Mouse (Mus musculus): ENCODE measurements around the gene Scamp4. TPM values are rescaled to one million over a fixed set of nuclear protein-coding genes. Genes with fewer than 3 reads are reported as not detected.
A peak's percentile ranks its signal among the peaks of the same experiment; 100 is the strongest.
"Not testable (repeated sequence)": the region's sequence is repeated elsewhere in the genome, so short reads cannot be mapped to it uniquely, and the experiment has no call there.

Gene Scamp4
- total RNA-seq, 2 experiments from 2014 or later = 15.9 to 27.2 TPM

DNA sequence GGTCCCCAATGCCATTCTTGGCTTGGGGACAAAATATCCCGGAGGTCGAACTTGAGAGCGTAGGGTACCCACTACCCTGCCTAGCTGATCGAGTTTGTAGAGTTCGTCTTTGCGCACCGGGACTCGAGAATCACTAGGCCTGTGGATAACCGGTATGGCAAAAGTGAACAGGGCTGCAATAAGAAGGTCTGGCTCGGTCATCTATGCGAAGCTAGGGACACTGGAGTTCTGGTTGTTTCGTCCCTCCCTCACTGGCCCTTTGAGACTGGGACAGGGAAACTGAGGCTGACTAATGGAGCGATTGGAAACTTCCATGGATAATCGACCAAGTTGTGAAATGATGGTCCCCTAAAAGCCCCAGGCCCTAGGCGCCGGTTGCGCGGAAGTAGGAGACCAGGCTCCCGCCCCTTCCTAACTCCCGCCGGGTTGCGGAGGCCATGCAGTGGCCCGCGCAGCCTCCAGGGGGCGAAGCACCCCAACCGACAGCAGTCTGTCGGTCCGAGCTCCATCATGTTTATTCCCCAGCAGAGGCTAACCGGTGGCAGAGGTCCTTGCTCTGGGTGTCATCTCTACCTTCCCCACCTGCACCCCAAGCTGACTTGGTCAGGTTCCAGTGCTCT lies 24.4 kb upstream of the Scamp4 start:
- peak; percentile 51 for ATAC-seq (replicated peaks; ENCODE audit: poor library complexity)

DNA sequence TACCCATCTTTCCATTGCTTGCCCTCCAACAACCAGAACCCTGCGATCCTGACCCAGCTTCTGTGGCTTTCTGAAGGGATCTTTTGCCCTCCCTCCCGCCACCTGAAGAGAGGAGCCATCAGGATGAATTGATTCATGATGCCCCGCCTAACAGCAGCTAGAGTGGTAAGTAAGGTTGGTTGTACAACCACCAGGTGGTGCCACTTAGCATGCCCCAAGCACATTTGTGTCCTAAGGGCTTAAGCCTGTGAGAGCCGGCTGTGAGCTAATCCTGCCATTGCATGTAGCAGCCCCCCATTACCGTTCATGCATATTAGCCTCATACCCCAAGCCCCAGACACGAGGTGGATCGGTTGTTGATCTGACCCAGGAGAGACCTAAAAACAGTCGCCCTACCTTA lies 23.8 kb upstream of the Scamp4 start:
- peak; percentile 51 for ATAC-seq (replicated peaks; ENCODE audit: poor library complexity)

DNA sequence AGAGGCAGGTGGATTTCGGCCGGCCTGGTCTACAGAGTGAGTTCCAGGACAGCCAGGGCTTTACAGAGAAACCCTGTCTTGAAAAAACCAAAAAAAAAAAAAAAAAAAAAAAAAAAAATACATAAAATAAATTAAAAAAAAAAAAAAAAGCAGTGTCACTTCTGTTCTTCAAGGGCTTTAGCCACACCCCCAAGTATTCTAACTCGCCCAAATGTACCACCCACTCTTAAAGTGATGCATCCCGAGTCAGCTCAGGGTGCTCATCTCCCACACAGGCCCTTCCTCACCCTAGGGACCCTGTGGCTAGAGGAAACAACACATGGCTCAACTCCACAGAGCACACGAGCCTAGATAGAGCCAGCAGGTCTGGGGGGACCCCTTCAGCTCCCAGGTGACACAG lies 19.6 kb upstream of the Scamp4 start:
- no peak for ATAC-seq (replicated peaks; ENCODE audit: poor library complexity)

DNA sequence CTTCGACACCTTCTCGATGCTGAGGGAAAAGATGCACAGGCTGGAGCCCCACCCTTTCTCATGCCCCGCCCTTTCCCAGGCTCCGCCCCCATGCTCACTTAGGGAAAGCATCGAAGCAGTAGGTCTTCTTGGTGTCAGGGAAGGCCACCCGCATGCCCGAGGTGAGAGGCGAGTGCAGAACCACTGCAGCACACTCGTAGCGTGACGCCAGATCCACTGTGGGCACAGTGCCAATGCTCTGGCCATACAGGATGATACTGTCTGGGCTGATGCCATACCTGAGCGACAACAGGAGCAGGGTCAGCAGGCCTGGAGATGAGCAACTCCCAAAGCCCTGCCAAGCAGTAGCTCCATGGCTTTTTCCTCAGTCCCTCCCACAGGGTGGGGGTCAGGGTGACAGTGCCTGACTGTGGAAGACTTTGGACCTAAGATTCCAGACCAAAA lies 18.6 kb upstream of the Scamp4 start:
- no peak for ATAC-seq (replicated peaks; ENCODE audit: poor library complexity)

DNA sequence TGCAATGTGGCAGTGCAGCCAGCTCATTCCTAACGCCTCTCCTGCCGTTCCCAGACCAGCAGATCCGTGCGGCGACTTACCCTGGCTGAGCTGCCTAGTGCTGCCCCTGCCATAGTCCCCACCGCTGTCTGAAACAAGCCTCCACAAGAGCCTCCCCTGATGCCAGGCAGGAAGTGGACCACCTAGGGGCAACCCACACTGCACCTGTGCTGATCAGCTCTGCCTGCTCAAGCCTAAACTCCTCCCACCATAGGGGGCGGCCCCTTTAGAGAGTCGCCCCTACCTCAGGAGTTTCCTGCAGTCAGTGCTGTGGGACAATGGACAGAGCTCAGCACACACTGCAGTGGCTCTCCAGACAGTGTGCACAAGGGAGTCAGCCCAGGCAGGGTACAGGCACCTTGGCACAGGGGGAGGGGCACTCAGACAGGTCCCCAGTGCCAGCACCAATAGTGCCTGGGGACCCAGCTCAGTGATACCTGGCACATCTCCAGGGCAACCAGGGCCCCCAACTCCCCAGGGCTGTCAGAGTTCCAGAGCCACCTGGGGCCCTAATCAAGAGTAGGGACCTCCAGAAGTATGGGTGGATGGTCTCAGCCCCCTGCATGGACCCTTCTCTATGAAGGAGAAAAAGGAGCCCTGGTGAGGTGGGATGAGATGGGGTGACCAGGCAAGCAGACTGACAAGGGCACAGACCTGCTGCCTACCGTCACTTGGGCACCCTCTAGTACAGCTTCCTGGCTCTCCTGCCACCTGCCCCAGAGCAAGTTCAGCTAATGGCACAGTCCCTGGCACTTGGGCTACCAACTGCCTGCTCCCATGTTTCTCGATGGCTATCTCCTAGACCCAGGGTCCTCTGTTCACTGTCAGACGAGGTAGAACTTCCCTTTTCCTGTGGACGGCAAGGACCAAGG lies 17.8 kb upstream of the Scamp4 start:
- ATAC-seq (replicated peaks; ENCODE audit: poor library complexity) = no peak

DNA sequence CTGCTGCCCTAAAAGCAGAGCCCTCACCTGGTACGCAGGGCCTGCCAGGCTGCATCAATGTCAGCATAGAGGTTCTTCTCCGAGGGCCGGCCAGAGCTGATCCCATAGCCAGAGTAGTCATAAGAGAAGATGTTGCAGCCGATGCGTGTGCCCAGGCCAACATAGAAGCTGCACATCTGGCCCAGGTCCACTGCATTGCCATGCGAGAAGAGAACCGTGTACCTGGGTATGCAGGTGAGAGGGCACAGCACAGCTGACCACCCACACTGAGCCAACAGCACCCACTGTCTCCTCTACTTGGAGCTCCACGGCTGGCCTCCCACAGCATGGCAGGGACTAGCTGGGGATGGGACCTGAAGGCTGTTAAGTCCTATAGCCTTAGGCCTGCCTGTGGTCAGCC lies 17.1 kb upstream of the Scamp4 start:
- no peak for ATAC-seq (replicated peaks; ENCODE audit: poor library complexity)

DNA sequence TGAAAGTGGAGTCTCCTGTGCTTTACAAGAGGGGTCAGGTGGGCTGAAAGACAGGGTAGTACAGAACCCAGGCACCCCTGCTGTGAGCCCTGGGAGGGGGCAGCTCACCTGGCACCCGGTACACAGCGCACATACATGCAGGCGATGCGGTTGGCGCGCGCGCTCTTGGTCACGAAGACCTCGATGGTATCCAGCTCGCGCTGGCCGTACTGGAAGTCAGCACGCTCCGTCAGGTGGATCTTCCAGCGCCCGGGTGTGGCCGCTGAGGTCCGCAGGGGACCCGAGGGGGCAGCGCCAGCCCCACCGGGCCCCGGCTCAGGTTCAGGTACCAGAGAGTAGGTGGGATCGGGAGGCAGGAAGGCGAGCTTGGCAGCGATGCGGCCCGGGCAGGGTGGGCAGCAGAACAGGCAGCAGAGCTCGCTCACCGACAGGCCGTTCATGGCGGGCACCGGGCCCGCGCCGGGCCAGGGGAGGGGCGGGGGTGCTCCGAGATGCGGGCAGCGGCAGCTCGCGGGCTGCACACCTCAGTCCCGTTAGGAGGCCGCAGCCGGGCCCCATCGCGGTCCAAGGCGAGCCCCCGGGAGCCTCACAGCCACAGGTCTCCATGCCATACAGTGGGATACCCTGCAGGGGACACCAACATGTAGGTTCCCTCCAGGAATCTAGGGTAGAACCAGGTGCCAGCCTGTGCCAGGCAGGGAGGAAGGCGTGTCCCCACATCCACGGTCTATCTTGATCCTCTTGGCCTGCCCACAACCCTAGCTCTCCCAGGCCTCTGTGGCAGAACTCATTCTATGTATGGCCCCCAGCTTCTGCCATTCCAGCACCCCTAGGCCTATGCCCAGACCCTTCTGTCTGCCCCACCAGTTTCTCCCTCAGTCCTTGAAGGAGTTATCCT lies 16.0 kb upstream of the Scamp4 start:
- ATAC-seq (replicated peaks; ENCODE audit: poor library complexity) = no peak

DNA sequence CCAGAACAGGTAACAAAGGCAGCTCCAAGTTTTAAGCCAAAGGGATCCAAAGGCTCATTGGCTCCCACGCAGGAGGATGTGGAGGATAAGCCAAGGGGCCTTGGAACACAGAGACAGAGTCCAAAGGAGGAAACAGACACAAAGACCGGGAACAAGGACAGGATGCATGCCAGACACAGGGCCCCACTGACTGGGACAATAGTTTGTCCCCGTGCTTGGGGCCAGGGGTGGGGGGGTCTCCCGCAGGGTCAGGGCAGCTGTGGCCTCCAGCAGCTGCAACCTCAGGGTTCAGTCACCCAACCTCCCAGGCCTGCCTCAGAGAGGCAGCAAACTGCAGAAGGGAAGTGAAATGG lies 15.4 kb upstream of the Scamp4 start:
- ATAC-seq (replicated peaks; ENCODE audit: poor library complexity) = no peak

DNA sequence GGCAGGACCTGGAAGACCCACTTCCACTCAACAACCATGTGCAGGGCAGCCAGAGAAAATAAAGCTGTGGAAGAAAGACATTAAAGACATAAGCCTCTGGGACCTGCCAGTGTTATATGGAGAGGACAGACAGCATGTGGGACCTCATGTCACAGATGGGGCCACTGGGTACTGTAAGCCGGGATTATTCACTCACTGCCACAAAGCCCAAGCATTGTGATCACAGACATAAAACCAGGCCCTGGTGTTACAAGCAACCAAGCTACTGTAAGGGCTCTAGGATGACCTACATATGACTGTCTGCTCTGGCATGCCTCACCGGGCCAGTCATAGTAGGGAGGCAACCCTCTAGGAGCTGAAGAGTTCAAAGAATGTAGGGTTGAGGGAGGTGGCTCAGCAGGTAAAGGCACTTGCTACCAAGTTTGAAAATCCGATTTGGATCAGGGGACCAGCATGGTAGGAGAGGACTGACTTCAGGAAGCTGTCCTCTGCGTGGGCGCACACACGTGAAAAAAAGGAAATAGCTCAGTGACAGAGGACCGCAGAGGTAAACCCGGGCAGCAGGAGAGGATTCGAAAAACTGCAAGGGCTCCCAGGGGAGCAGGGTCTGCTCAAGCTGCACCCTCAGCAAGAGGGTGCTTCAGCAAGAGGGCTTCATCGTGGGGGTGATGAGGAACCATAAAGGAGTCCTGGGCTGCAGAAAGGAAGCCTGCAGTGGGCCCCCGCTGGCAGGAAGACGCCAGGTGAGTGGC lies 13.4 kb upstream of the Scamp4 start:
- no peak for ATAC-seq (replicated peaks; ENCODE audit: poor library complexity)

DNA sequence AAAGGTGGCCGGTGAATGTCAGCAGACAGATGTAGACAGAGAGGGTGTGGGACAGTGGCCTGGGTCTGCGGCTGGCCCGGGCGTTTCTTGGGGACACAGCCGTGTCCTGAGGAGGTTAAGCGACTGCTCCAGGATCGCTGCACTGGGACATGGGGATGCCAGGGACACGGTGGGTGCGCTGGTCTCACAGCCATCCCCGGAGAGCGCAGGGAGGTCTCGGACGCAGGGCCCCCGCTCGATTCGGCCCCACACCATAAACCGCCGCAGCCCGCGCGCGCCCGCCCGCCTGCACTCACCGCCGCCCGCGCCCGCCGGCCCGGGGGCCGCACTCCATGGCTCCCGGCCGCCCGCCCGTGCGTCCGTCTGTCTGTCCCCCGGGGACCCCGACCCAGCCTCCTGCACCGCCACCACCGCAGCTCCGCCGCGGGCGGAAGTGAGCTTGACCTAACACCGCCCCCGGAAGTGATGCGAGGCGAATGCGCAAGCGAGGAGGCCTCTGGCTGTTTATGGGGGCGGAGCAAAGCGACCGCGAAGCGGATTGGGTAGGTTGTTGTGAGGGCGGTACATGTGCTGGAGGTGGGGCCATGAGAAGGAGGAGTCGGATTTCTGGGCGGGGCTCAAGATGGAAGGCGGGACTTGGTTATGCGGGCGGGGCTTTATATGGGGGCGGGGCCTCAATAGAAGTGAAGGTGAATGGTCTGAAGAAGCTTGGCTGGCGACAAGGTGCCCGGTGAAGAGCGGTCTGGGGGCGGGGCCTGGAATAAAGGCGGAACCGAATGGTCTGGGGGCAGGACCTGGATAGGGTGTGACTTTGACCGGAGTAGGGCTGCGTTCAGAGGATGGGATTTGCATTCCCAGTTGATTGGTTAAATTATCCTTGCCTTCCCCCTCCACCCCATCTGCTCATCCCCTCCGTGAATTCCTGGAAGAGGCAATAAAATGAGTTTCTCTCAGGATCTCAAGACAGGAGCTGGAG lies 12.5 kb upstream of the Scamp4 start, which contains the start of gene Abhd17a:
TSS of gene Abhd17a (minus strand) at position 463 of the 976 bp plus-strand sequence.
- peak; percentile 97 for ATAC-seq (replicated peaks; ENCODE audit: poor library complexity)

DNA sequence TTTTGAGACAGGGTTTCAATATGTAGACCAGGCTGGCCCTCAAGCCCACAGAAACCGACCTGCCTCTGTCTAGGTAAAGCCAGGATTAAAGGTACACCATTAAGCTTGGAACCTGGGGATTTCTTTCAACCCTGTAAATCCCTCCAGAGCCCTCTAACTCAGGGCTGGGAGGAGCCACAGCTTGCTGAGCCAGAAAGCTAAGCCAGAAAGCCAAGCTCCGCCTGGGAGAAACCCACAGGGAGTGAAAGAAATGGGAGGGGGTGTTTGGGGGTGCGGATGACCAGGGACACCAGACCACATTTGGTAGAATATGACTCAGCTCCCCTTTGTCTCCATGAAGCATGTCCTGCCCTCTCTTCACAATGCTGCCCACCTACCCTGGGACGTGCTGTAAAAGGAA lies 6.4 kb upstream of the Scamp4 start:
- ATAC-seq (replicated peaks; ENCODE audit: poor library complexity) = no peak

DNA sequence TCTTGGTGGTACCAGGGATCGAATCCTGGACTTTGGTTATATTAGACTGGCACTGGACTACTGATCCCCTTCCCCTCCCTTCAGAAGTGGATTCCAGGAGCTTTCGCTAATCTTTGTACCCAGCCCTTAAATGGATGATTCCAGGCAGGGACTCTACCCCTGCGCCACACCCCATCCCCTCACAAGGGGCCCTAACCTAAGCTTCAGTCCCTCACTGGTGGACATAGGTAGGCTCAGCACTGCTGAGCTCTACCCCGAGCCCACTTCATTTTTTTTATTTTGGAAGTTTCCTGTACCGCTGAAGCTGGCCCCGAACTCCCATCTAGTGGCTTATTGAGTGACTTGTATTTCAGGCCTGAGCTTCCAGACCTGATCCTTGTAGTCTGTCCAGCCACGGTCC lies 692 bp downstream of the Scamp4 start:
- no peak for ATAC-seq (replicated peaks; ENCODE audit: poor library complexity)

DNA sequence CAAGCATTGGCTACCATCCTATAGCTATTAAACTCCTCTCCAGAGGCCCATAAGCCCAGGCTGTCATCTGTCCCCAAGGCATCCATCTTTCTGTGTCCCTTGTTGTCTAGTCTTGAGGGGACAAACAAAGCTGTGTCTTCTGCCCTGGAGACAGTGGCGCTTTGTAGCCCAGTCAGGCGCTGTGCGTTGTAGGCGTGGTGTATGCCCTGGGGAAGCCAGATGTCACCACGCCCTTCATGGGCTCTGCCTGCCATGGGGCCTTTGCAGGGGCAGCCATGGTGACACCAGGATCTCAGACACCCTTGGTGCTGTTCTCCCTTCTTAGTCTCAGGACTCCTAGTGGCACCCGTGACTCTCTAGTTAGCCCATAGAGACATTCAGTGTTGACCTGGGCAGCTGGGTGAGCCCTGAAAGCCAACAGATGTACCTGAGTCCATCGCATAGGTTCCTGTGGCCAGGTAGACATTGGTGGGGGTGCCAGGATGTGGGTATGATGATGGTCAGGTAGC lies 1.4 kb downstream of the Scamp4 start:
- ATAC-seq (replicated peaks; ENCODE audit: poor library complexity) = peak; percentile 49

DNA sequence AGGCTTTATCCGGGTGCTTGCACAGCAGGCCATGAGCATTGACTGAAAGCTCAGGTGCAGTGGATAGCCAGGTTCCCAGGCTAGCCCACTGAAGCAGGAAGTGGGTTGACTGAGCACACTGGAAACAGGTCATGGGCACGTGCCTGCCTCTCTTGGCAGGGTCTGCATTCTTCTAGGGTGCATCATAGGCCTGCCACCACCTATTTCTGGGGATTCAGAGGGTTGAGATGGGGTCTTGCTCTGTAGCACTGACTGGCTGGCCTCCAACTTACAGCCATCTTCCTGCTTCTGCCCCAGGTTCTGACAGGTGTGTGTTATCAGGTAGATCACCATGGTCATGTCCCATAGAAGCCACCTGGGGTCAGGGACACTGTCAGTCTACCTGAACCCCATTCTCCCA lies 2.3 kb downstream of the Scamp4 start:
- no peak for ATAC-seq (replicated peaks; ENCODE audit: poor library complexity)

DNA sequence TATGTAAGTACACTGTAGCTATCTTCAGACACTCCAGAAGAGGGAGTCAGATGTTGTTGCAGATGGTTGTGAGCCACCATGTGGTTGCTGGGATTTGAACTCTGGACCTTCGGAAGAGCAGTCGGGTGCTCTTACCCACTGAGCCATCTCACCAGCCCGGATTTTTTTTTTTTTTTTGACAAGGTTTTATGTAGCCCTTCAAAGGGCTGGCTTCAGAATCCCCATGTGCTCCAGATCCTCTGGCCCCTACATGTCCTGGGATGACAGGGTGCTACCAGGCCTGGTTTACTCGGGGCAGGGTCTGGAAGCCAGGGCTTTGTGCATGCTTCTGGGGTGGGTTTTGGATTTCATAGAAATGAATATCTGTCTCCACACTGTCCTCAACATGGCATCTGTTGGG lies 3.0 kb downstream of the Scamp4 start, which contains the start of gene Gm49322:
TSS of gene Gm49322 (plus strand) at position 301 of the 400 bp plus-strand sequence.
- not testable (repeated sequence) for ATAC-seq (replicated peaks; ENCODE audit: poor library complexity)

DNA sequence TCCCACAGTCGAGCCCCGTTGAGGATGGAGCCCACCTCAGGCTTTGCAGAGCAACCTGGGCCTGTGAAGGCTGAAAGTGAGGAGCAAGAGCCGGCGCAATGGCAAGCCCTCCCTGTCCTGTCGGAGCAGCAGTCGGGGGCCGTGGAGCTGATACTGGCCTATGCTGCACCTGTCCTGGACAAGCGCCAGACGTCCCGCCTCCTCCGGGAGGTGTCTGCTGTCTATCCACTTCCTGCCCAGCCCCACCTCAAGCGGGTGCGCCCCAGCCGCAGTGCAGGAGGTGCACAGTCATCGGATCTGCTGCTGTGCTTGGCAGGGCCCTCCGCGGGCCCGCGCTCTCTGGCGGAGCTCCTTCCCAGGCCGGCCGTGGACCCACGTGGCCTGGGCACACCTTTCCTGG lies 3.6 kb downstream of the Scamp4 start:
- ATAC-seq (replicated peaks; ENCODE audit: poor library complexity) = no peak

DNA sequence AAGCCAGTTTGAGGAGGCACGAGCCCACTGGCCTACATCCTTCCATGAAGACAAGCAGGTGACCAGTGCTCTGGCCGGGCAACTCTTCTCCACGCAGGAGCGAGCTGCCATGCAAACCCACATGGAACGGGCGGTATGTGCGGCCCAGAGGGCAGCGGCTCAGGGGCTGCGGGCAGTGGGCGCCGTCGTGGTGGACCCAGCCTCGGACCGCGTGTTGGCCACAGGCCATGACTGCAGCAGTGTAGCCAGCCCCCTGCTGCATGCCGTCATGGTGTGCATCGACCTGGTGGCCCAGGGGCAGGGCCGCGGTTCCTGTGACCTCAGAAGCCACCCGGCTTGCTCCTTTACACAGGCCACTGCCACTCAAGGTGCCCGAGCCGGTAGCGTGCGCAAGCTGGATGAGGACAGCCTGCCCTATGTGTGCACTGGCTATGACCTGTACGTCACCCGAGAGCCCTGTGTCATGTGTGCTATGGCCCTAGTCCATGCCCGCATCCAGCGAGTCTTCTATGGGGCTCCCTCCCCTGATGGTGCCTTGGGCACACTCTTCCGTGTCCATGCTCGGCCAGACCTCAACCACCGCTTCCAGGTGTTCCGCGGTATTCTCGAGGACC lies 4.2 kb downstream of the Scamp4 start:
- no peak for ATAC-seq (replicated peaks; ENCODE audit: poor library complexity)

DNA sequence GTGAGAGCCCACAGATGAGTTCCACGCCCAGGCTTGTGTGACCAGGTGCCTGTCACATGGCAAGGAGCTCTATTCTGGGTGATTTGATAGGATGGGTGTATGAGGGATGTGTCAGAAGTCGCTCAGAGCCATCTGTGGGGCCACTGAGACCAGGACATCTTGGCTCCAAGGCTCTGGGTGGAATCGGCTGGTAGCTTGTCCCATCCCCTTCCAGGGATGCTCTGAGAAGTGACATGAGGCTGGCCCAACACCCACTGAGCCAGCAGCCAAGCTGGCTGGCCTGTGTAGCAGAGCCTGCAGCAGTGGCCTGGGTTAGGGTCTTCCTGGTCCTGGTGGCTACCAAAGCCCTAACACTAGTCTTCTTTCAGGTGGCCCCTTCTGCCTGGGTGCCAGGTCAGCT lies 5.8 kb downstream of the Scamp4 start:
- no peak for ATAC-seq (replicated peaks; ENCODE audit: poor library complexity)
